Mouse (Mus musculus): ENCODE results near the gene Nup54. TPM values are rescaled to one million over a fixed set of nuclear protein-coding genes. Genes with fewer than 3 reads are reported as not detected.

The Nup54 gene
- polyA plus RNA-seq, 1 experiment: 15.2 TPM

DNA sequence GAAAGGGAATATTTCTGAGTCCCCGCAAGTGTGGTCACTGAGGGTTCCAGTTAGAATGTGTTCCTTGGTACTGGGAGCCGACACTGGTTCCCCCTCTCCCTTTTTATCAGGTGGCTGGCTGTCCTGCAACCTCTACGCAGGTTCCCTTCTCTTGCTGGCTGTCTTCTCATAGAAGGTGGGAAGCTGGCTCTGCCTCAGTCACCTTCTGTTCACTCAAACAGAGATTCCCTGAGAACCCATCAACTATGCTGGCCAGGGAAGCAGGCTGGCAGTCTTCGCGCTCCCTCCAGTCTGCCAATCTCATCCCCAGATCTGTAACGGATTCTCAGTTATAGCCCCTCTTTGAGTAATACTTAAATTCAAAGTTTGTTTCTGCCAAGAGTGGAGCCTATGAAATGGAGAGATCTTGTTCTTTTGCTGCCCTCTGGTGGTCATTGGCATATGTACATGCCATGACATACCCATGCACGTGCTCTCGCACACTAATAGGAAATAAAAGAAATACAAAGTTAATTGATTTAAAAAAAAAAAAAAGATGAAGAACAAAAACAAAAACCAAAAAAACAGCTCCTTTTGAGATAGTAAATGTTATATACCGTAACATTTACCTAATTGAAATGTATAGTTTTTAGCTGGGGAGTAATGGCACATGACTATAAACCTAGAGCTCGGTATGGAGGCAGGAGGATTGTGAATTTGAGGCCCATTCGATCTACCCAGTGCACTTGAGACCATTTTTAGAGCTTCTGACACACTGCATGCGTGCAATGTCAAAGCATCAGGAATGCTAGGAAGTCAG is 53.3 kb downstream of the Nup54 start:
- Histone ChIP-seq H3K27ac (ENCODE audit: control insufficient read depth, insufficient read depth, low read depth, low read length) (no peak overlapping the region), H3K4me1 (ENCODE audit: control insufficient read depth, insufficient read depth, low read length) (0 out of 2 replicates have a peak, but pooled peaks cover 2% of the 10 kb centered on the region), H3K4me3 (ENCODE audit: control insufficient read depth, low read depth, low read length) (no peak overlapping the region), H3K27me3 (ENCODE audit: control insufficient read depth, insufficient read depth, low read length) (no peaks in the 10 kb centered on the region), H3K36me3 (ENCODE audit: control insufficient read depth, insufficient read depth, low read length) (no peaks in the 10 kb centered on the region)
- no peak for TF ChIP-seq CTCF (IDR thresholded peaks at IDR 0.05; ENCODE audit: control insufficient read depth, insufficient read depth, insufficient replicate concordance, low read depth, low read length)
- TF ChIP-seq POLR2A (IDR thresholded peaks at IDR 0.05; ENCODE audit: control insufficient read depth, low read depth, low read length): no peak

DNA sequence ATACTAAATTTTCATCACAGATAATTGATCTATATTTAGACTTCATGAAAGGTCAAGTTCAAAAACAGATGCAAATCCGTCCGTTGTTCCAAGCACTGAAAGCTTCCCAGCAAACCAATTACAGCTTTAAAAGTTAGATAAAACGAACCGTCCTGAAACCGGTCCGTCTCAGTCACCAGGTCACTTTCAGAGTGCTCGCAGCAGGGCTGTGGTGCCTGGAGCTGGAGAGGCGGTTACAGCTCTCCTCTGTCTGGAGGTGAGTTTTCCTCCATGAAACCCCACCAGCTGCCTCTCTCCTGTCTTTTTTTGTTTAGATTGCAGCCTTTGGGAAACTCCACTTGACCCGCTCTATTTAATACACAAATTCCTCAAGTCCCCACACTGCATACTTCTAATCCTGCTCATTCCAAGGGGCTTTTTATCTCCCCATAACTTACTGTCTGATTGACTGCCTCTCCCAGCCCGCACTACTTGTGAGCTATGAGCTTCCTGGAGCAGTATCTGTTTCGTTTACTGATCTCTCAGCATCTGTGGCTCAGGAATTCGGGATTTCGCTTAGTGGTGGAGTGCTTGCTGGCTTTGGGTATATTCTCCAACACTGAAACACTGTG is 58.1 kb downstream of the Nup54 start:
- Histone ChIP-seq H3K4me1 (ENCODE audit: control insufficient read depth, insufficient read depth, low read length) (peaks cover 4% of the 10 kb centered on the region), H3K4me3 (ENCODE audit: control insufficient read depth, low read depth, low read length) (no peak overlapping the region), H3K36me3 (ENCODE audit: control insufficient read depth, insufficient read depth, low read length) (no peaks in the 10 kb centered on the region), H3K27ac (ENCODE audit: control insufficient read depth, insufficient read depth, low read depth, low read length) (no peak overlapping the region), H3K27me3 (ENCODE audit: control insufficient read depth, insufficient read depth, low read length) (no peaks in the 10 kb centered on the region)
- TF ChIP-seq POLR2A (IDR thresholded peaks at IDR 0.05; ENCODE audit: control insufficient read depth, low read depth, low read length) (no peak), CTCF (IDR thresholded peaks at IDR 0.05; ENCODE audit: control insufficient read depth, insufficient read depth, insufficient replicate concordance, low read depth, low read length) (no peak)

DNA sequence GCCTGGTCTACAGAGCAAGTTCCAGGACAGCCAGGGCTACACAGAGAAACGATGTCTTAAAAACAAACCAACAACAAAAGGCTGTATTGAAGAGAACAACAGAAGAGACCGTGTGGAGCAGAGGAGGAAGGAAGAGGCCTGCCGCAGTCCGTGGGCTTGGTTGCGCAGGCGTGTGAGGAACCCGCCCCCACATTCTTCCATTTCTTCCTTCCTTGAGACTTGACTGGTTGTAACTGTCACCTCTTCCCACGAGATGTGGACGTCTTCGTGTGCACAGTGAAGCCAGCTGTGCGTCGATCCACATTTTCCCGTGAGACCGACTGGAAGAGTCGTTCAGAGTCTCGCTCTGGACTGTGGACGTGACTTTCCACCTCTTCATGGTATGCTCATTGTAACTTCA is 59.7 kb downstream of the Nup54 start:
- H3K4me3 ChIP-seq (ENCODE audit: control insufficient read depth, low read depth, low read length): no peak overlapping the region; the same call in 1 of the 2 replicates
- TF ChIP-seq POLR2A (IDR thresholded peaks at IDR 0.05; ENCODE audit: control insufficient read depth, low read depth, low read length): peak; percentile 10; the same call in 1 of the 2 replicates
- no peak for TF ChIP-seq CTCF (IDR thresholded peaks at IDR 0.05; ENCODE audit: control insufficient read depth, insufficient read depth, insufficient replicate concordance, low read depth, low read length)
- no peaks in the 10 kb centered on the region for H3K36me3 ChIP-seq (ENCODE audit: control insufficient read depth, insufficient read depth, low read length)

DNA sequence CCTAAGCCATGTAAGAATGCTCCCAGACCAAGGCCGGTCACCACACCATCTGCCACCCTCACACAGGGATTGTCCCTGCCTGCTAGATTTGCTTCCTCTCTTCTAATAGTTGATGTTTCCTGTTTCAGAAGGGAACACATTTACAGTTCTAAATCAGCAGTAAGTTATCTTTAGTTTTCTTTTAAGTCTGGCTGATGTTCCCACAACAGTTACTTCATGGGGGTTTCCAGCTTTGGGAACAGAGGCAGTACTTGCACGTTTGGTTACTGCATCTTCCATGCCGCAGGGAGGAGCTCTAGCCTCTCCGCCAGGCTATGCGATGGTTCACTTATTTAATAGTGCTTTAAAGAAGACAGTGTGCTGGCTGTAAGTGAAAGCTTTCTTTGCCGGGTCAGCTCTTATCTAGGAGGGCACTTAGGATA is 60.3 kb downstream of the Nup54 start:
- Histone ChIP-seq H3K36me3 (ENCODE audit: control insufficient read depth, insufficient read depth, low read length) (no peaks in the 10 kb centered on the region), H3K4me3 (ENCODE audit: control insufficient read depth, low read depth, low read length) (no peak overlapping the region), H3K27me3 (ENCODE audit: control insufficient read depth, insufficient read depth, low read length) (no peaks in the 10 kb centered on the region), H3K27ac (ENCODE audit: control insufficient read depth, insufficient read depth, low read depth, low read length) (no peak overlapping the region; the same call in 1 of the 2 replicates), H3K4me1 (ENCODE audit: control insufficient read depth, insufficient read depth, low read length) (peaks cover 4% of the 10 kb centered on the region)
- TF ChIP-seq POLR2A (IDR thresholded peaks at IDR 0.05; ENCODE audit: control insufficient read depth, low read depth, low read length): no peak
- peak; percentile 30; the same call in 1 of the 2 replicates for TF ChIP-seq CTCF (IDR thresholded peaks at IDR 0.05; ENCODE audit: control insufficient read depth, insufficient read depth, insufficient replicate concordance, low read depth, low read length)

More for the DNA sequence above, 59.7 kb downstream of the Nup54 start:
- Histone ChIP-seq H3K4me1 (ENCODE audit: control insufficient read depth, insufficient read depth, low read length) (peaks cover 4% of the 10 kb centered on the region), H3K27ac (ENCODE audit: control insufficient read depth, insufficient read depth, low read depth, low read length) (peak overlapping the region; percentile 10; the same call in 1 of the 2 replicates), H3K27me3 (ENCODE audit: control insufficient read depth, insufficient read depth, low read length) (no peaks in the 10 kb centered on the region)

DNA sequence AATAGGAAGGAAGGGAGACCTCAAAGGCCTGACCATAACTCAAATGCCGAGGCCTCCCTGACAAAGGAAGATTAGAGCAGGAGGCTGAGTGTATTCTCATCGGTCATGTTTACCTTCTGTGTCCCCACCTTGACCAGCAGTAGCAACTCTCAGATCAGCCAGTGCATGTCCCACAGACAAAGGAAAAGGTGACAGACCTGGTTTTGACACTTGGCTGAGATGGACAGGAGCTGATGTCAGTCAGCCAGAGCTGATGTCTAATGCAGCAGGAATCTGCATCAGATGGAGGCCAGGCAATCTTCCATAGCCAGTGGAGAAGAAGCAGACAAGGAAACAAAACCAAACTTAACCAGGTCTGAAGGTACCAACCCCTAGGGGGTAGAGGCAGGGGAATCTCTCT is 62.4 kb downstream of the Nup54 start:
- Histone ChIP-seq H3K27me3 (ENCODE audit: control insufficient read depth, insufficient read depth, low read length) (no peaks in the 10 kb centered on the region), H3K36me3 (ENCODE audit: control insufficient read depth, insufficient read depth, low read length) (no peaks in the 10 kb centered on the region), H3K4me3 (ENCODE audit: control insufficient read depth, low read depth, low read length) (no peak overlapping the region), H3K27ac (ENCODE audit: control insufficient read depth, insufficient read depth, low read depth, low read length) (no peak overlapping the region), H3K4me1 (ENCODE audit: control insufficient read depth, insufficient read depth, low read length) (peaks cover 4% of the 10 kb centered on the region)
- no peak for TF ChIP-seq CTCF (IDR thresholded peaks at IDR 0.05; ENCODE audit: control insufficient read depth, insufficient read depth, insufficient replicate concordance, low read depth, low read length)
- TF ChIP-seq POLR2A (IDR thresholded peaks at IDR 0.05; ENCODE audit: control insufficient read depth, low read depth, low read length): no peak

DNA sequence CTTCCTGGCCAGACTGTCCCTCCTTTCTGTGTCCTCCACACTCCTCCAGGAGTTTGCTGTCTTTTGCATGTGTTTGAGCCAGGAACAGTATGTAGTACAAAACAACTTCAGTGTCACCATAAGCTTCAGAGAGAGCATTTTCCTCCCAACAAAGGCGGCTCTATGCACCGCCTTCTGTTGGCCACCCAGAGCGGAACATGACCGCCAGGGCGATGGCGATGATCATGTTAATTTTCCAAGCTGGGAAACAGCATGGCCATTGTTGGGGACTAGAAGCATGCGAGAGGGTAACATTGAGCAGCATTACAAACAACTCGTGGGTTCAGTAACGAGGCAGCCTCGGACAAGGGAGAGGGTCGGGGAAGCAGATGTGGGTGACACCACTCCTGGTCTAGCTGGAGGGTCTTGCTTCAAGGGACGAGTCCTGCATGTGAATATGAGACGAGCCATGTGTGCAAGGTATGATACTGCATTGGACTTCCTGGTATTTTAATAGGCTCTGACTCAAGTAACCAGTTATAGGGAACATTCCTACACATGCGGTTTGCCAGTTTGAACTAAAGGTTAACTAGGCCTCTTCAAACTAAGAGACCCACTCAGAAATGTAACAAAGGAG is 63.5 kb downstream of the Nup54 start:
- Histone ChIP-seq H3K27ac (ENCODE audit: control insufficient read depth, insufficient read depth, low read depth, low read length) (no peak overlapping the region), H3K4me1 (ENCODE audit: control insufficient read depth, insufficient read depth, low read length) (peaks cover 4% of the 10 kb centered on the region), H3K4me3 (ENCODE audit: control insufficient read depth, low read depth, low read length) (no peak overlapping the region), H3K27me3 (ENCODE audit: control insufficient read depth, insufficient read depth, low read length) (no peaks in the 10 kb centered on the region), H3K36me3 (ENCODE audit: control insufficient read depth, insufficient read depth, low read length) (no peaks in the 10 kb centered on the region)
- no peak for TF ChIP-seq CTCF (IDR thresholded peaks at IDR 0.05; ENCODE audit: control insufficient read depth, insufficient read depth, insufficient replicate concordance, low read depth, low read length)
- TF ChIP-seq POLR2A (IDR thresholded peaks at IDR 0.05; ENCODE audit: control insufficient read depth, low read depth, low read length): no peak

DNA sequence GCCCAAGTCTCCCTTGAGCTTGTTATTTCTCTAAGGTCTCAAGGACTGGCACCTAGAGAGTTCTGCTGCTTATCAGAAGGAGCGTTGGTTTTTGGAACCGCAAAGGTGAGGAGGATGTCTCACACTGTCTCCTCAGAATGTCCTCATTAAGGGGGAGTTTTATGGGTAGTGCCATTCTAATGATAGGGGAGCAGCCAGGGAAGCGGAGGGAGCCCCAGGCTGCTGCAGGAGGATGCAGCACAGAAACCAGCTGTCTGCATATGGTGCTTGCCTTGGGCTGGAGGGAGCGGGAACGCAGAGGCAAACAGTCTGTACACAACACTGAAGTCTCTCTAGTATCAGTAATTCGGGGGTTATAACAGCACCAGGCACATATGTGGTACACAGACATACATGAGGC is 64.1 kb downstream of the Nup54 start:
- Histone ChIP-seq H3K4me3 (ENCODE audit: control insufficient read depth, low read depth, low read length) (no peak overlapping the region), H3K27me3 (ENCODE audit: control insufficient read depth, insufficient read depth, low read length) (no peaks in the 10 kb centered on the region)
- no peak for TF ChIP-seq CTCF (IDR thresholded peaks at IDR 0.05; ENCODE audit: control insufficient read depth, insufficient read depth, insufficient replicate concordance, low read depth, low read length)
- no peak for TF ChIP-seq POLR2A (IDR thresholded peaks at IDR 0.05; ENCODE audit: control insufficient read depth, low read depth, low read length)

More for the DNA sequence above, 64.1 kb downstream of the Nup54 start:
- Histone ChIP-seq H3K4me1 (ENCODE audit: control insufficient read depth, insufficient read depth, low read length) (peaks cover 4% of the 10 kb centered on the region), H3K27ac (ENCODE audit: control insufficient read depth, insufficient read depth, low read depth, low read length) (no peak overlapping the region), H3K36me3 (ENCODE audit: control insufficient read depth, insufficient read depth, low read length) (no peaks in the 10 kb centered on the region)
